ENCODE assay signal across 8 mouse cellular contexts in genomic region chr10:82860929-82861315, GRCm38 (mm10). TPM values are rescaled to one million over a fixed set of nuclear protein-coding genes. Genes with fewer than 3 reads are reported as not detected.
DNase-seq lines count a peak whose midpoint lies in the region; ATAC-seq and TF ChIP-seq lines count a peak whose summit lies in the region.

No protein-coding gene starts in this region.

- 25% methylated on average over 8 of the region's 8 CpGs for WGBS in lung, adult 2 months
- WGBS in embryonic facial prominence, embryonic 13.5 days: 5% methylated on average over 8 of the region's 8 CpGs
- 4% methylated on average over 8 of the region's 8 CpGs for WGBS in intestine, embryonic 16.5 days
- WGBS in neural tube, embryonic 14.5 days: 5% methylated on average over 8 of the region's 8 CpGs

- H3K27me3 ChIP-seq in embryonic facial prominence, embryonic 13.5 days: no peaks in the 10 kb centered on the region
- H3K27me3 ChIP-seq in intestine, embryonic 16.5 days (replicated peaks; ENCODE audit: control insufficient read depth, insufficient read depth, low read length): no peaks in the 10 kb centered on the region
- H3K27me3 ChIP-seq in neural tube, embryonic 14.5 days (ENCODE audit: control insufficient read depth, insufficient read depth, low read length): no peaks in the 10 kb centered on the region

- TF ChIP-seq CTCF in lung, adult 2 months (IDR thresholded peaks at IDR 0.05; ENCODE audit: insufficient read depth, low read length): no peak

- TF ChIP-seq POLR2A in lung, adult 2 months (IDR thresholded peaks at IDR 0.05; ENCODE audit: borderline replicate concordance, extremely low read depth, low read depth, low read length): no peak

- peak overlapping the region; percentile 93 for H3K9ac ChIP-seq in embryonic facial prominence, embryonic 13.5 days
- H3K9ac ChIP-seq in intestine, embryonic 16.5 days (ENCODE audit: low read depth, low read length): peak overlapping the region; percentile 83
- peak overlapping the region; percentile 83 for H3K9ac ChIP-seq in neural tube, embryonic 14.5 days (replicated peaks; ENCODE audit: low read depth, low read length)

- no peak for ATAC-seq in embryonic facial prominence, embryonic 13.5 days (ENCODE audit: insufficient number of reproducible peaks, insufficient read depth, low FRiP score, low TSS enrichment, low read depth)
- no peak for ATAC-seq in intestine, embryonic 16.5 days
- no peak for ATAC-seq in neural tube, embryonic 14.5 days (ENCODE audit: low read depth)
- no peak for ATAC-seq in activated CD4-positive, CD25-positive, alpha-beta regulatory T cell, adult 4 months

- peak overlapping the region; percentile 96 for H3K27ac ChIP-seq in embryonic facial prominence, embryonic 13.5 days
- H3K27ac ChIP-seq in intestine, embryonic 16.5 days (ENCODE audit: low read length): peak overlapping the region; percentile 97
- H3K27ac ChIP-seq in neural tube, embryonic 14.5 days (ENCODE audit: low read depth, low read length): peak overlapping the region; percentile 85

- peaks cover 16% of the 10 kb centered on the region for H3K36me3 ChIP-seq in embryonic facial prominence, embryonic 13.5 days
- H3K36me3 ChIP-seq in intestine, embryonic 16.5 days (ENCODE audit: control insufficient read depth, insufficient read depth, low read length): peaks cover 7% of the 10 kb centered on the region; the same call in 1 of the 2 replicates
- 0 out of 2 replicates have a peak, but pooled peaks cover 4% of the 10 kb centered on the region for H3K36me3 ChIP-seq in neural tube, embryonic 14.5 days (ENCODE audit: control insufficient read depth, insufficient read depth, low read length)

- peaks cover 5% of the 10 kb centered on the region; the same call in 1 of the 2 replicates for H3K4me1 ChIP-seq in lung, adult 2 months (ENCODE audit: control insufficient read depth, insufficient read depth, low read length)
- H3K4me1 ChIP-seq in embryonic facial prominence, embryonic 13.5 days: peaks cover 34% of the 10 kb centered on the region
- peaks cover 16% of the 10 kb centered on the region for H3K4me1 ChIP-seq in intestine, embryonic 16.5 days (ENCODE audit: control insufficient read depth, insufficient read depth, low read length)
- H3K4me1 ChIP-seq in neural tube, embryonic 14.5 days (ENCODE audit: control insufficient read depth, insufficient read depth, low read length): peaks cover 28% of the 10 kb centered on the region

- peak overlapping the region; percentile 77 for H3K4me2 ChIP-seq in embryonic facial prominence, embryonic 13.5 days
- peak overlapping the region; percentile 57 for H3K4me2 ChIP-seq in intestine, embryonic 16.5 days (ENCODE audit: low read depth, low read length)
- peak overlapping the region; percentile 65 for H3K4me2 ChIP-seq in neural tube, embryonic 14.5 days (ENCODE audit: low read depth, low read length)

- H3K9me3 ChIP-seq in embryonic facial prominence, embryonic 13.5 days: no peaks in the 10 kb centered on the region
- H3K9me3 ChIP-seq in intestine, embryonic 16.5 days (ENCODE audit: control insufficient read depth, low read length): no peaks in the 10 kb centered on the region
- H3K9me3 ChIP-seq in neural tube, embryonic 14.5 days (ENCODE audit: control insufficient read depth, low read length): no peaks in the 10 kb centered on the region

- DNase-seq in lung, adult 2 months: no peak
- DNase-seq in lung, postnatal 10 days: no peak
- DNase-seq in adrenal gland, postnatal 36 days: no peak
- no peak for DNase-seq in layer of hippocampus, adult 8-10 months (ENCODE audit: low spot score in 2 of 2)

- peak overlapping the region; percentile 53 for H3K4me3 ChIP-seq in lung, adult 2 months (replicated peaks; ENCODE audit: extremely low read depth, low read depth, low read length)
- peak overlapping the region; percentile 79 for H3K4me3 ChIP-seq in embryonic facial prominence, embryonic 13.5 days
- peak overlapping the region; percentile 77 for H3K4me3 ChIP-seq in intestine, embryonic 16.5 days (ENCODE audit: low read length)
- peak overlapping the region; percentile 66 for H3K4me3 ChIP-seq in neural tube, embryonic 14.5 days (ENCODE audit: low read depth, low read length)

RNA-seq across cellular contexts. Expression of gene Eid3, which starts 5.5 kb away (rescaled TPM):
- 0.28 and 0.37 TPM in 2 replicates for polyA plus RNA-seq in lung, adult 2 months (2012; rRNA removed)
- 0.33 and 0.67 TPM in 2 replicates for polyA plus RNA-seq in embryonic facial prominence, embryonic 13.5 days (2015; fragmentation: Nextera tagmentation; extraction: Ambion mirVana)
- 0.20 and 0.23 TPM in 2 replicates for polyA plus RNA-seq in intestine, embryonic 16.5 days (2015; fragmentation: Nextera tagmentation; extraction: Ambion mirVana)
- polyA plus RNA-seq in neural tube, embryonic 14.5 days (2014; fragmentation: Nextera tagmentation; extraction: Ambion mirVana): 0.81 and 0.88 TPM in 2 replicates
- total RNA-seq in adrenal gland, postnatal 36 days (2021): 1 to 10 TPM; 1.9 to 2.5 TPM
- total RNA-seq in layer of hippocampus, adult 8-10 months (2022): 1 to 10 TPM; 1.7 to 3.4 (median 2.6) TPM
- polyA plus RNA-seq in activated CD4-positive, CD25-positive, alpha-beta regulatory T cell, adult 4 months (2017; shearing (Covaris generic)): 1 to 10 TPM in 1 of 2 experiments, under 1 TPM in 1; 0.76 to 1.2 TPM

RNA-seq across cellular contexts. Expression of gene Txnrd1, which starts 27.2 kb away (rescaled TPM):
- 25.5 and 35.6 TPM in 2 replicates for polyA plus RNA-seq in lung, adult 2 months (2012; rRNA removed)
- polyA plus RNA-seq in embryonic facial prominence, embryonic 13.5 days (2015; fragmentation: Nextera tagmentation; extraction: Ambion mirVana): 99.4 and 99.8 TPM in 2 replicates
- 107 and 108 TPM in 2 replicates for polyA plus RNA-seq in intestine, embryonic 16.5 days (2015; fragmentation: Nextera tagmentation; extraction: Ambion mirVana)
- polyA plus RNA-seq in neural tube, embryonic 14.5 days (2014; fragmentation: Nextera tagmentation; extraction: Ambion mirVana): 110 and 132 TPM in 2 replicates
- 100 to 1,000 TPM; 103 to 122 TPM for total RNA-seq in adrenal gland, postnatal 36 days (2021)
- 10 to 100 TPM; 53.3 to 58.4 (median 56.1) TPM for total RNA-seq in layer of hippocampus, adult 8-10 months (2022)
- 10 to 100 TPM; 27.5 to 28.0 TPM for polyA plus RNA-seq in activated CD4-positive, CD25-positive, alpha-beta regulatory T cell, adult 4 months (2017; shearing (Covaris generic))
